Mouse (Mus musculus) liver, embryonic 15.5 days (tissue): ENCODE results near the gene Tmem132c. TPM values are rescaled to one million over a fixed set of nuclear protein-coding genes. Genes with fewer than 3 reads are reported as not detected.

ENCODE experiments used
- ATAC-seq: fragments of 200-750 bp; cut with Nextera tagmentation; 2 replicates; pipeline ENCODE4 v1.8.0; 2017; ENCODE audit warnings: moderate number of reproducible peaks, mild to moderate bottlenecking, moderate library complexity; ENCODE audit not compliant: insufficient read depth
- H3K27ac ChIP-seq: fragments of 300-500 bp; sonication (generic); replicated peaks from 2 replicates; pipeline ENCODE4 v1.5.1; 2015; ENCODE audit warnings: mild to moderate bottlenecking, inconsistent platforms
- H3K27me3 ChIP-seq: fragments of 300-500 bp; sonication (generic); 2 replicates; pipeline ENCODE4 v1.6.1; 2015; ENCODE audit warnings: mild to moderate bottlenecking, inconsistent platforms
- H3K36me3 ChIP-seq: fragments of 300-500 bp; sonication (generic); replicated peaks from 2 replicates; pipeline ENCODE4 v1.6.1; 2015; ENCODE audit warnings: moderate library complexity, mild to moderate bottlenecking, inconsistent platforms
- H3K4me1 ChIP-seq: fragments of 300-500 bp; sonication (generic); replicated peaks from 2 replicates; pipeline ENCODE4 v1.6.1; 2015; ENCODE audit warnings: inconsistent platforms
- H3K4me2 ChIP-seq: fragments of 300-500 bp; sonication (generic); 2 replicates; pipeline ENCODE4 v1.6.1; 2015; ENCODE audit warnings: moderate library complexity, mild to moderate bottlenecking, inconsistent platforms
- H3K4me3 ChIP-seq: fragments of 300-500 bp; sonication (generic); replicated peaks from 2 replicates; pipeline ENCODE4 v1.5.1; 2015; ENCODE audit warnings: mild to moderate bottlenecking, inconsistent platforms
- H3K9ac ChIP-seq: fragments of 300-500 bp; sonication (generic); 2 replicates; pipeline ENCODE4 v1.6.1; 2015; ENCODE audit warnings: moderate library complexity, mild to moderate bottlenecking, inconsistent platforms
- H3K9me3 ChIP-seq: fragments of 300-500 bp; sonication (generic); replicated peaks from 2 replicates; pipeline ENCODE4 v1.6.1; 2016; ENCODE audit warnings: inconsistent platforms
- WGBS: fragments of 180-500 bp; shearing (Covaris S2); methylation state at CpG from one replicate; pipeline ENCODE4 v1.1.7; 2015; ENCODE audit warnings: mixed read lengths; ENCODE audit not compliant: insufficient replicate concordance; 5-methylcytosine and 5-hydroxymethylcytosine counted together
- polyA plus RNA-seq: library from polyadenylated mRNA; unstranded; fragments of >200 nt; fragmentation: Nextera tagmentation; extraction: Ambion mirVana; gene quantifications from 2 replicates; pipeline ENCODE4 v1.2.1, GENCODE M21; 2015

Tmem132c gene
- polyA plus RNA-seq, 1 experiment from 2014 or later = 0.07 TPM

- Histone ChIP-seq H3K36me3 (no peaks in the 10 kb centered on the region), H3K27ac (no peak overlapping the region), H3K4me2 (no peak overlapping the region), H3K4me3 (no peak overlapping the region), H3K9me3 (0 out of 2 replicates have a peak, but pooled peaks cover 4% of the 10 kb centered on the region), H3K9ac (no peak overlapping the region), H3K4me1 (no peaks in the 10 kb centered on the region), H3K27me3 (no peaks in the 10 kb centered on the region)
- WGBS = 66% methylated on average over 5 of the region's 5 CpGs
- no peak for ATAC-seq
These were observed 305.0 kb downstream of the Tmem132c start for GRCm38 (mm10) chr5:127546585-127546991.

DNA sequence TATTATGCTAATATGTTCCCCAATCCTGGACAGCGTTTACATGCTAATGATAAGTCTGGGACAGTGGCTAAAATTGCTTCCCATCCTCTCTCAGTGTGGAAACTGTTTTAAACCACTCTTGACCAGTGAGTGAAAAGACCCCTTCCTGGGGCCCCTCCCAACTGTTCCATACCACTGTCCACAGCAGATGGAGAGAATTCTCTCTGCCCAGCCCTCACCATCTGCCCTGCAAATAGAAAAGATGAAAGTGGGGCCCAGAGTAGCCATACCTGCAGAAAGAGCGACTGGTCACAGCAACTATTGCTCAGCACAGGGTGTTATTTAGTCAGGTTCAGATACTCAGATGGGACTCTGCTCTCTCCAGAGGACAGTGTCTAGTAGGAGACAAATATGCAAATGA lies 306.5 kb downstream of the Tmem132c start:
- Histone ChIP-seq H3K27me3 (no peaks in the 10 kb centered on the region), H3K27ac (no peak overlapping the region), H3K9ac (no peak overlapping the region), H3K4me2 (no peak overlapping the region), H3K4me1 (no peaks in the 10 kb centered on the region), H3K36me3 (no peaks in the 10 kb centered on the region), H3K9me3 (0 out of 2 replicates have a peak, but pooled peaks cover 4% of the 10 kb centered on the region), H3K4me3 (no peak overlapping the region)
- 51% methylated on average over 2 of the region's 2 CpGs for WGBS
- no peak for ATAC-seq

DNA sequence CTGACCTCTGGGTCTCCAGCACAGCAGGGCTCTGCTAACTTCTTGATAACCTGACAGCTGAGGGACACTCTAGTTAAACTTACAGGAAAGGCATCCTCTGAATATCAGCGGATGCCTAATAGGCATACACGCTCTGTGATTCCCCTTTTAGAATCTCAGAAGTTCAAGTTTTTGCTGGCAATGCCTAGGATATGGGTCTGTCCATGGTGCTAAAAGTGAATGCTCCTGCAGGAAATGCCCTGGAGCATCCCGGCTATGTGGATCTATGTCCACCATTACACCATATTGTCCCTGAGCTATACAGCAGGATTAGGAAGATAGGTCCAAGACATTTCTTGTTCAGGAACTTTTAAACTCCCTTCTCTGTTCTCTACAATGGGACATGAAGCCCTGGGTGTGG lies 319.5 kb downstream of the Tmem132c start:
- Histone ChIP-seq H3K27ac (no peak overlapping the region), H3K4me2 (no peak overlapping the region), H3K36me3 (no peaks in the 10 kb centered on the region), H3K4me1 (no peaks in the 10 kb centered on the region), H3K9ac (no peak overlapping the region), H3K27me3 (no peaks in the 10 kb centered on the region), H3K4me3 (no peak overlapping the region), H3K9me3 (no peaks in the 10 kb centered on the region)
- ATAC-seq = no peak
- WGBS = 73% methylated on average over 3 of the region's 3 CpGs

DNA sequence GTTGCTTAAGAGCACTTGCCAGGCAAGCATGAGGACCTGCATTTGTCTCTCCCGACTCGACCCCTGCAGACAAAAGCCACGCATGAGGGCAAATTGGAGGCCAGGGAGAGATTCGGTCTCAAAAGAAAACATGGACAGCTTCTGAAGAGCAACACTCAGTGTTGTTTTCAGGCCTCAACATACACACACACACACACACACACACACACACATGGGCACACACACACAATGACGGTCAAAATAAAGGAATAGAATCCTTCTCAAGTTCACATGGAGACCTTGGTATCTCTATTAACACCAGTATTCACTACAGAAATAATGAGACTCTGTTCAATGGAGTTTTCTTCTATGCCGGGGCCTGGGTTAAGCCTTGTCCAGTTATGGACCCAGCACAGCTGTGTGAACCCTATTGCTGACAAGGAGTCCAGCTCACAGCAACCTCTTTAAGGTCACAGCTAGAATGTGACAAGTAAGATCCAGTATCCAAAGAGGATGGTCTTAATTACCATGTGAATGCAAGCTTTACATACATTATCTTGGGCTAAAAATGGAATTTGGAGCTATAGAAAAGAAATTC lies 325.6 kb downstream of the Tmem132c start:
- Histone ChIP-seq H3K4me3 (no peak overlapping the region), H3K36me3 (no peaks in the 10 kb centered on the region), H3K9me3 (no peaks in the 10 kb centered on the region), H3K9ac (no peak overlapping the region), H3K27me3 (no peaks in the 10 kb centered on the region), H3K4me2 (no peak overlapping the region), H3K4me1 (no peaks in the 10 kb centered on the region), H3K27ac (no peak overlapping the region)
- WGBS = 59% methylated on average over 6 of the region's 6 CpGs
- ATAC-seq = no peak

DNA sequence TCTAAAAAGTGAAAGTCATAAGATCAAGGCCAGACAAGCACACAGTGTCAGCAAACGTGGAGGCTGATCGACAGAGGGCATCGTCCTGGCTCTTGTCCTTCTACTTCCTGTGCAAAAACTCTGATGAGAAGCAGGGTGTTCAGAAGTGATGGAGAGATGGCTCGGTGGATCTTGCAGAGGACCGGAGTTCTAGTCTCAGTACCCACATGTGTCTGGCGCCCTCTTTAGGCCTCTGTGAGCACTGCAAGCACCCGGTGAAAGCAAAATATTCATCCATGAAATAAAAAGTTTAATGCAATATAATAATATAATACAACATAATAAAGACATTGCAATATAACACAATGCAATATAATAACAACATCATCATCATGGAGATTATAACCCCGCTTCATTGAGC lies 335.8 kb downstream of the Tmem132c start:
- 46% methylated on average over 8 of the region's 8 CpGs for WGBS
- no peak for ATAC-seq
- Histone ChIP-seq H3K27ac (no peak overlapping the region), H3K9me3 (no peaks in the 10 kb centered on the region), H3K4me1 (no peaks in the 10 kb centered on the region), H3K4me3 (no peak overlapping the region), H3K36me3 (no peaks in the 10 kb centered on the region), H3K27me3 (no peaks in the 10 kb centered on the region), H3K9ac (no peak overlapping the region), H3K4me2 (no peak overlapping the region)

GRCm38 (mm10) chr5:127583658-127584057 lies 342.1 kb downstream of the Tmem132c start:
- WGBS = 53% methylated on average over 8 of the region's 8 CpGs

DNA sequence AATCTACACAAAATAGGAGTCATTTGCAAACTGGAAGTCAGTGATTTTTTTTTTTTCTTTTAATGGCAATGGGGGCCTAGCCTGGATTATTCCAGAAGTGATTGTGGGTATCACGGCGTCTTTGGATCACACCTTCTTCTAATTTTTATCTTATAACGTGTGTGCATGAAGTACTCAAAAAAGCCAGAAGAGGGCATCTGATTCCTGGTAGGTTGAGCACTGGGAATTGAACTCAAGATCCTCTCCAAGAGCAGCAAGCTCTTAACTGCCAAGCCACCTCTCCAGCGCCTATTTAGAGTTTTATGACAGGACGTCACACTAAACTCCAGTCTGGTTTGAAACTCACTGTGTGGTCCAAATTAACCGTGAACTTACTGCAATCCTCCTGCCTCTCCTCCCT lies 346.2 kb downstream of the Tmem132c start:
- no peak for ATAC-seq
- H3K36me3 ChIP-seq = peaks cover 8% of the 10 kb centered on the region; the same call in 1 of the 2 replicates
- no peaks in the 10 kb centered on the region for H3K4me1 ChIP-seq
- H3K4me2 ChIP-seq = no peak overlapping the region
- WGBS = 51% methylated on average over 6 of the region's 6 CpGs
- no peak overlapping the region for H3K9ac ChIP-seq
- H3K9me3 ChIP-seq = no peaks in the 10 kb centered on the region
- H3K27ac ChIP-seq = no peak overlapping the region
- H3K4me3 ChIP-seq = no peak overlapping the region
- no peaks in the 10 kb centered on the region for H3K27me3 ChIP-seq

More at GRCm38 (mm10) chr5:127583658-127584057, 342.1 kb downstream of the Tmem132c start:
- Histone ChIP-seq H3K9ac (no peak overlapping the region), H3K4me3 (no peak overlapping the region), H3K36me3 (no peaks in the 10 kb centered on the region), H3K4me1 (no peaks in the 10 kb centered on the region), H3K9me3 (no peaks in the 10 kb centered on the region), H3K27ac (no peak overlapping the region), H3K4me2 (no peak overlapping the region), H3K27me3 (no peaks in the 10 kb centered on the region)
- no peak for ATAC-seq

DNA sequence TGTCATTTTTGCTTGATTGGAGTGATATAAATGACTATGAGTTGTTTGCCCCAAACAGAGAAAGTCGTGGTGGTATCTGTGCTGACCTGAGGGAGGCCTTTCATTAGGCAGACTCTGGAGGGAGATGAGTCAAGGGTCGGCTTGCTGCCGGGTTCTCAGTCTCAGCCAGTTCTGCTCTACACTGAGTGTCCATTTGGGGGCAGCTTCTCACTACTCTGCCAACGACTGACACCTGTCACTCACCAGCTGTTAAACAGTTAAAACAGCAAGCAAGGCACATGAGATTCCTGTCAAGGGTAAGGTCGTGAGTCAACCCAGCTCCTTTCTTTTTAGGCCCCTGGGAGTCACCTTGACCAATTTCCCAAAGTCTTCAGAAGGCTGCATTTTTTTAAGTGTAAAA lies 350.8 kb downstream of the Tmem132c start:
- no peaks in the 10 kb centered on the region for H3K4me1 ChIP-seq
- no peaks in the 10 kb centered on the region for H3K9me3 ChIP-seq
- no peak overlapping the region for H3K4me3 ChIP-seq
- peaks cover 53% of the 10 kb centered on the region for H3K36me3 ChIP-seq
- no peaks in the 10 kb centered on the region for H3K27me3 ChIP-seq
- H3K9ac ChIP-seq = no peak overlapping the region
- H3K4me2 ChIP-seq = no peak overlapping the region
- no peak overlapping the region for H3K27ac ChIP-seq
- 59% methylated on average over 5 of the region's 5 CpGs for WGBS
- no peak for ATAC-seq

GRCm38 (mm10) chr5:127592854-127593253 lies 351.2 kb downstream of the Tmem132c start:
- H3K36me3 ChIP-seq = peaks cover 58% of the 10 kb centered on the region
- H3K9ac ChIP-seq = no peak overlapping the region
- no peak for ATAC-seq
- WGBS = 72% methylated on average over 6 of the region's 6 CpGs
- no peaks in the 10 kb centered on the region for H3K9me3 ChIP-seq
- H3K4me2 ChIP-seq = no peak overlapping the region
- H3K4me1 ChIP-seq = no peaks in the 10 kb centered on the region
- H3K4me3 ChIP-seq = no peak overlapping the region
- H3K27ac ChIP-seq = no peak overlapping the region
- no peaks in the 10 kb centered on the region for H3K27me3 ChIP-seq

DNA sequence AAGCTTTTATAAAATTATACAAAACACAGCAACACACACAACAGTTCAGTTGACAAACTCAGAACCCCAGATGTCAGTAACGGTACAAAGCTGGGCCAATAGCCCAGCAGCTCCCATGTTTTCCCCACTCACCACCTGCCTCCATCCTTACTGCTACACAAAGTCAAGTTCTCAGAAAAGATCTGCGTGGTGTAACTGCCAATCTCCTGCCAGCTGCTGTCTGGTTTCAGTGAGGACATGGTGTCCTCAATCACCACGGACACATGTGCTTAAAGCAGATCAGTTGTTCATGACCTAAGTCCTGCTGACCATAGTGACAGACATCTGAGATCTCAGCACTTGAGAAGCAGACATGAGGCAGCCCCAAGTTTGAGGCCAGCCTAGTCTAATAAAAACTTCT lies 354.1 kb downstream of the Tmem132c start:
- H3K27me3 ChIP-seq = no peaks in the 10 kb centered on the region
- H3K36me3 ChIP-seq = peaks cover 86% of the 10 kb centered on the region
- H3K9ac ChIP-seq = no peak overlapping the region
- H3K9me3 ChIP-seq = no peaks in the 10 kb centered on the region
- WGBS = 74% methylated on average over 3 of the region's 3 CpGs
- no peak overlapping the region for H3K4me2 ChIP-seq
- no peak overlapping the region for H3K27ac ChIP-seq
- no peak for ATAC-seq
- H3K4me3 ChIP-seq = no peak overlapping the region
- no peaks in the 10 kb centered on the region for H3K4me1 ChIP-seq

DNA sequence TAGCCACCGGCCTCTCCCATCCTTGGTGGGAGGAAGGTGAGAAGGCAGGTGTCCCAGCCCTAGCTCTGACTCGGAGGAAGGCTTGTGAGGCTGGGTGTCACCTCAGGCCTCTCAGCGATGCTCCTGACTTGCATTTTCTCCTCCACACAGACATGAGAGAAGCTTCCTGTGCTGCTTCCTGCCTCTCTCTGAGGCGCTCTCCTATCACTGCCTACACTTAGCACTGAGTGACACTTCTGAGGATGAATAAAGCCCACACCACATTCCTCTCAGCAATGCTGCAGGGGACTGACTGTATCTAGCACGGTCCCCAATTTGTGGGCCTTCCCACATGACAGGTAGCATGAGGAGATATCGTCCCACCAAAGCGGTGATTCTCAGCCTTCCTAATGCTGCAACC lies 355.3 kb downstream of the Tmem132c start:
- 66% methylated on average over 7 of the region's 7 CpGs for WGBS
- H3K36me3 ChIP-seq = peaks cover 98% of the 10 kb centered on the region
- no peak overlapping the region for H3K4me3 ChIP-seq
- no peaks in the 10 kb centered on the region for H3K27me3 ChIP-seq
- no peaks in the 10 kb centered on the region for H3K4me1 ChIP-seq
- H3K9me3 ChIP-seq = no peaks in the 10 kb centered on the region
- ATAC-seq = no peak
- H3K9ac ChIP-seq = no peak overlapping the region
- H3K27ac ChIP-seq = no peak overlapping the region
- H3K4me2 ChIP-seq = no peak overlapping the region

DNA sequence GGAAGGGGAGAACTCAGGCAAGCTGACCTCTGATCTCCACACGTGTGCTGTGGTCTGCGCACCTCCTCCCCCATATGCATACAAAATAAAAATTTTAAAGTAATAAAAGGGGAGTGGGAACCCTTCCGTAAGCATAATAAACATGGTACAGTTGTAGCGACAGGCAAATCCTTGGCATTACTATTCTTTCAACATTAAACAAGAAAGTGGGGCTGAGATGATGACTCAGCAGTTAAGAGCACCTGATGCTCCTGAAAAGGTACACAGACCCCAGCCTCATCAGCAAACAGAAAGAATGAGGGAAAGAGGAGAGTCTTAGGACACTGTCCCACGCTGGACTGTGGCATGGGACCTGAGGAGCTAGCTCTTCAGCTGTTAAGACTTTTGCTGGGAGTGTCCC lies 361.4 kb downstream of the Tmem132c start:
- Histone ChIP-seq H3K4me1 (no peaks in the 10 kb centered on the region), H3K9ac (no peak overlapping the region), H3K4me2 (no peak overlapping the region), H3K27ac (no peak overlapping the region), H3K27me3 (no peaks in the 10 kb centered on the region), H3K9me3 (no peaks in the 10 kb centered on the region), H3K4me3 (no peak overlapping the region), H3K36me3 (peaks cover 96% of the 10 kb centered on the region)
- ATAC-seq = no peak
- WGBS = 78% methylated on average over 5 of the region's 5 CpGs
